Mouse (Mus musculus): ENCODE measurements around the gene Mpzl1.

DNA sequence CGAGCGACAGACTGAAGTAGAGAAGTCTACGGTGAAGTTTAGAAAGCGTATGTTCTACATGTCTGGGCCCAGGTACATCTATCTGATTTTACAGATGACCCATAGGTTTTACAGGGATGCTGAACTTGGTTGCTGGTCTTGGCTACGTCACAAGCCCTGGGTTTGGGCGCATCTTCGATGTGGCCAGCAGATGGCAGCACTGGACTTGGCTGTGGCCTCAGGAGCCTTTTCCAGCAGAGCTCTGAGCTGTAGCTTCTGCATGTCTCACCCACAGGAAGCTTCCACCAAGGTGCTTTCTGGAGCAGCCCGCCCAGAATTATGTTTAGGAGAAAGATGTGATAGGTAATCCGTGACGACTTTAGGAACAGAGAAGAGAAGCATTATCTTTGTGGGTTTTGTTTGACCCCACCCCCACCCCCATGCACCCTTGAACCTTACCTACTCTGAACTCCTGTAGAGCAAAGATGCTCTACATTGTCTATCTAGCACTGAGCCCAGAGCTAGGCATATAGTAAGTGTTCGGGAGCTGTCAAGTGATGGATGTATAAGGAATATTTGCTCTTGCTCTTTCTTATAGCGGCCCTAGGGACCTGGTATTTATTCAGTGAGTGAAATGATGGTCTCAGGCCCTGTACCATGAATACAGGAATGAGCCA lies 50.7 kb downstream of the Mpzl1 start:
- TF ChIP-seq CTCF (IDR thresholded peaks at IDR 0.05; ENCODE audit: low read depth, low read length) = peak; percentile 82
- no peak for TF ChIP-seq POLR2A (IDR thresholded peaks at IDR 0.05; ENCODE audit: borderline replicate concordance, low read depth, low read length)
